Mouse (Mus musculus) liver, adult 2 months (tissue): ENCODE measurements around the gene Spint5.

ENCODE experiments used
- CTCF ChIP-seq: fragments of 200-500 bp; IDR thresholded peaks from 2 replicates; pipeline ENCODE4 v1.5.1; 2011; ENCODE audit warnings: low read depth, low read length, control low read depth
- POLR2A ChIP-seq: fragments of 200-500 bp; IDR thresholded peaks from 2 replicates; pipeline ENCODE4 v1.6.1; 2011; ENCODE audit warnings: low read length, control low read depth; ENCODE audit not compliant: insufficient read depth; ENCODE audit errors: extremely low read depth

DNA sequence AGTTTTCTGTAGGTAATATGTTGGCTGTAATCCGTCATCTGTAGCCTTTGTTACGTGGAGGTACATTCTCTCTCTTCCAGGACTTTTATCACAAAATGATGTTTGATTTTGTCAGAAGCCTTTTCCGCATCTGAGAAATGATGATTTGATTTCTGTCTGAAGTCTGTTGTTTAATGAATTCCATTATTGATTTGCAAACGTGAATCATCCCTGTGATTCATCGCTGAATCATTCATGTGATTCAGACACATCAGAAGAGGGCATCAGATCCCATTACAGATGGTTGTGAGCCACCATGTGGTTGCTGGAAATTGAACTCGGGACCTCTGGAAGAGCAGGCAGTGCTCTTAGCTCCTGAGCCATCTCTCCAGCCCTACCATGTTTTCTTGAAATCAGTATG, 33.9 kb downstream of the Spint5 start:
- TF ChIP-seq CTCF = no peak
- TF ChIP-seq POLR2A = no peak
